Mouse (Mus musculus) bone marrow macrophage, adult 2 months (primary cell): ENCODE data around the gene Ypel2. TPM values are rescaled to one million over a fixed set of nuclear protein-coding genes. Genes with fewer than 3 reads are reported as not detected.
A peak's percentile ranks its signal among the peaks of the same experiment; 100 is the strongest.

Experiments
- H3K27ac ChIP-seq: 2 replicates; pipeline ENCODE4 v1.5.1; 2012; ENCODE audit warnings: low read depth, low read length; ENCODE audit not compliant: insufficient read depth
- H3K4me1 ChIP-seq: 2 replicates; pipeline ENCODE4 v1.6.1; 2012; ENCODE audit warnings: low read length; ENCODE audit not compliant: control insufficient read depth, insufficient read depth
- H3K4me3 ChIP-seq: 2 replicates; pipeline ENCODE4 v1.5.1; 2012; ENCODE audit warnings: mild to moderate bottlenecking, low read length, moderate library complexity; ENCODE audit not compliant: insufficient read depth
- CTCF ChIP-seq: IDR thresholded peaks from 2 replicates; pipeline ENCODE4 v1.5.1; 2012; ENCODE audit warnings: low read depth, mild to moderate bottlenecking, low read length, moderate library complexity
- POLR2A ChIP-seq: IDR thresholded peaks from 2 replicates; pipeline ENCODE4 v1.6.1; 2012; ENCODE audit warnings: mild to moderate bottlenecking, low read depth, low read length, borderline replicate concordance
- polyA plus RNA-seq: library from polyadenylated mRNA; stranded (reverse); fragments of >200 nt; gene quantifications from 2 replicates; pipeline ENCODE4 v1.2.4, GENCODE M21; 2012; ENCODE audit not compliant: missing spikeins, insufficient read depth, insufficient read length

Ypel2 gene
- polyA plus RNA-seq, 1 experiment, result 19.8 TPM

DNA sequence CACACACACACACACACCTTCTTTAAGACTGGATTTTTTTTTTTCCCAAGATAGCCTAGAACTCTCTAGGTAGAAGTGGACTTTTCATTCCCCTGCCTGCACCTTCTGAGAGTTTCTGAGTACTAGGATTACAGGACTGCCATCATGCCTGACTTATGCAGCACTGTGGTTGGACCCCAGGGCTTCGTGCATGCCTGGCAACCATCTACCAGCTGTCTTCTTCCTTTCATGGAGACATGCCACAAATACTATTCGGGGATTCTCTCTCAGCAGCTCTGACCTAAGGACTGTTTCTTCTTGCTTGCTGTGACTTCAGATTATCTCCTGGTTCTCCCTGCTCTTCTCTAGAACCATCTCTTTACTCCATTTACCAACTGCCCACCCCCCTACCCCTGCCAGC is 88.2 kb downstream of the Ypel2 start:
- TF ChIP-seq POLR2A, result no peak
- no peak for TF ChIP-seq CTCF
- H3K4me3 ChIP-seq, result no peak overlapping the region

GRCm38 (mm10) chr11:86904706-86905105 is 88.8 kb downstream of the Ypel2 start:
- Histone ChIP-seq H3K4me3 (no peak overlapping the region), H3K4me1 (peaks cover 19% of the 10 kb centered on the region), H3K27ac (no peak overlapping the region)
- no peak for TF ChIP-seq CTCF
- TF ChIP-seq POLR2A, result no peak

More for the DNA sequence above, 88.2 kb downstream of the Ypel2 start:
- Histone ChIP-seq H3K27ac (no peak overlapping the region), H3K4me1 (peaks cover 14% of the 10 kb centered on the region)

DNA sequence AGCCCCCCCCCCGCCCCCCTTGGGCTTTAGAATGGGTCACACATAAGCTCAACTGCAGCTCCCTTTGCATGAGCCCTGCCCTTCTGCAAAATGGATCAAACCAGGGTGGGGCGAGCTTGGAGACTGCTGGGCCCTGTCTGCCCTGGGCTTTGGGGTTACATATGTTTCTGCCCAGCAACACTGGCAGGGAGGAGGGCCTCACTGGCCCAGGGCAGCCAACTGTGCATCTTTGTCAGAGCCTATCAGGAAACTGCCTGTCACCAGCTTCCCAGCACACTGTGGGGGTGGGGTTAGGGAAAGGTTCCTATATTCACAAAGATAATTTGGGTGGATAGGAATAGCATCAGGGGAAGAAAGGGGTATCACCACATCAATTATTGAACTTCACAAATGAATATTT is 95.1 kb downstream of the Ypel2 start:
- no peak for TF ChIP-seq CTCF
- TF ChIP-seq POLR2A, result no peak
- Histone ChIP-seq H3K27ac (no peak overlapping the region), H3K4me3 (no peak overlapping the region), H3K4me1 (peaks cover 25% of the 10 kb centered on the region)

DNA sequence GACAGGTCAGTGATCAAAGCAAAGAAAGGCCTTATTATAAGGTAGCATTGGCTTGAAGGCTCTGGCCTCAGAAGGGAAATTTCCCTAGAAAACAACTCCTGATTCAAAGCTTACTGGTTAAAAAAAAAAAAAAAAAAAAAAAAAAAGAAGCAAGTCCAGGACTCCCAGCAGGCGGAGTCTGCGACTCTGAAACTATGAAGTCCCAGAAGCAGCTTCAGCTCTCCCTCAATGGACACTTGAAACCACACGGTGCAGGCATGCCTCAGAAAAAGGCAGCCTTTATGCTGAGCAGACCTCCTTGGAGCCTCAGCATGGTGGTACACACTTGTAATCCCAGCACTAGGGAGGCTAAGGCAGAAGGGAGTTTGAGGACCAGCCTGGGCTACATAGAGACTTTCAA is 97.9 kb downstream of the Ypel2 start:
- TF ChIP-seq POLR2A, result no peak
- TF ChIP-seq CTCF, result no peak
- H3K27ac ChIP-seq, result no peak overlapping the region
- no peak overlapping the region for H3K4me3 ChIP-seq
- H3K4me1 ChIP-seq, result peaks cover 25% of the 10 kb centered on the region

- H3K27ac ChIP-seq, result no peak overlapping the region
- H3K4me1 ChIP-seq, result peaks cover 23% of the 10 kb centered on the region
- TF ChIP-seq POLR2A (no peak), CTCF (no peak)
- no peak overlapping the region for H3K4me3 ChIP-seq
Observed at GRCm38 (mm10) chr11:86895156-86895555, 98.4 kb downstream of the Ypel2 start.

DNA sequence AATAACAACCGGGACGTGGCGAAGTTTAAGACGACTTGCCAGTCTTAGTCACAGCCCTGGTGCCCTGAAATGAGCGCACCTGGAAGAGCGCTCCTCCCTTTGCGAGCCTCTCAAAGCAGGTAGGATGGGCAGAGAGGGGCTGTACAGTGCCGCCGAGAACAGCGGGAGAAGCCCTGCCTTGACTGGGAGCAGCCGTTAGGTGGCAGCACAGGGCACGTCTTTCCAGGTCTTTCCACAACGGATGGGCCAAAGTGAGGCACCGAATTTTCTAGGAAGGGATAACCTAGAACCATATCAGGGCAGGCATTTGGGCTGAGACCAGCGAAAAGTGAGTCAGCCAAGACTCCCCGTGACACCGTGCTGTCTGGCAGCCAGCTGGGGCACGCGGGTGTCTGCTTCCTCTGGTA is 99.3 kb downstream of the Ypel2 start:
- H3K27ac ChIP-seq, result no peak overlapping the region
- no peak for TF ChIP-seq POLR2A
- TF ChIP-seq CTCF, result peak; percentile 59
- H3K4me3 ChIP-seq, result peak overlapping the region; percentile 32
- peaks cover 20% of the 10 kb centered on the region for H3K4me1 ChIP-seq

- H3K4me1 ChIP-seq, result peaks cover 17% of the 10 kb centered on the region
- H3K4me3 ChIP-seq, result no peak overlapping the region
- TF ChIP-seq POLR2A, result no peak
- no peak for TF ChIP-seq CTCF
- H3K27ac ChIP-seq, result no peak overlapping the region
Observed at GRCm38 (mm10) chr11:86892996-86893670, 100.4 kb downstream of the Ypel2 start.

Other genes starting within 250 kb of the Ypel2 start
- gene Cltc, start 236.1 kb downstream of the Ypel2 start, polyA plus RNA-seq, result 356 and 389 TPM in 2 replicates
- 23.5 and 26.5 TPM in 2 replicates for gene Dhx40, start 186.0 kb downstream of the Ypel2 start, polyA plus RNA-seq
- 41.1 and 43.1 TPM in 2 replicates for gene Gdpd1, start 80.4 kb upstream of the Ypel2 start, polyA plus RNA-seq
- 11.2 and 12.9 TPM in 2 replicates for gene Smg8, start 93.1 kb upstream of the Ypel2 start, polyA plus RNA-seq
- 16.4 and 20.0 TPM in 2 replicates for gene Prr11, start 115.0 kb upstream of the Ypel2 start, polyA plus RNA-seq
- gene Ska2, start 115.5 kb upstream of the Ypel2 start, polyA plus RNA-seq, result 26.7 and 30.5 TPM in 2 replicates
- gene Trim37, start 133.4 kb upstream of the Ypel2 start, polyA plus RNA-seq, result 10.5 TPM in 2 replicates